Mouse (Mus musculus) neural tube, embryonic 11.5 days (tissue): ENCODE data around the gene Ppil1. TPM values are rescaled to one million over a fixed set of nuclear protein-coding genes. Genes with fewer than 3 reads are reported as not detected.
"Not testable (repeated sequence)": the region's sequence is repeated elsewhere in the genome, so short reads cannot be mapped to it uniquely, and the experiment has no call there.

ENCODE experiments used
- ATAC-seq: fragments of 200-750 bp; cut with Nextera tagmentation; 2 replicates; pipeline ENCODE4 v1.8.0; 2017; ENCODE audit warnings: moderate number of reproducible peaks, mild to moderate bottlenecking, moderate TSS enrichment, moderate library complexity; ENCODE audit not compliant: insufficient read depth, low FRiP score, low TSS enrichment
- DNase-seq: peaks from one replicate; pipeline ENCODE4 v3.0.0-alpha.2; 2015; ENCODE audit warnings: low spot score
- H3K27ac ChIP-seq: fragments of 300-500 bp; sonication (generic); 2 replicates; pipeline ENCODE4 v1.5.1; 2014; ENCODE audit warnings: low read depth, mild to moderate bottlenecking, low read length
- H3K27me3 ChIP-seq: fragments of 300-500 bp; sonication (generic); 2 replicates; pipeline ENCODE4 v1.6.1; 2014; ENCODE audit warnings: mild to moderate bottlenecking, low read length, mixed read lengths; ENCODE audit not compliant: control insufficient read depth, insufficient read depth
- H3K36me3 ChIP-seq: fragments of 300-500 bp; sonication (generic); 2 replicates; pipeline ENCODE4 v1.6.1; 2014; ENCODE audit warnings: mild to moderate bottlenecking, low read length, moderate library complexity, mixed read lengths; ENCODE audit not compliant: control insufficient read depth, insufficient read depth
- H3K4me1 ChIP-seq: fragments of 300-500 bp; sonication (generic); 2 replicates; pipeline ENCODE4 v1.6.1; 2014; ENCODE audit warnings: low read length, mixed read lengths; ENCODE audit not compliant: control insufficient read depth, insufficient read depth
- H3K4me2 ChIP-seq: fragments of 300-500 bp; sonication (generic); 2 replicates; pipeline ENCODE4 v1.6.1; 2014; ENCODE audit warnings: low read depth, mild to moderate bottlenecking, moderate library complexity
- H3K4me3 ChIP-seq: fragments of 300-500 bp; sonication (generic); 2 replicates; pipeline ENCODE4 v1.5.1; 2014; ENCODE audit warnings: low read depth, low read length
- H3K9ac ChIP-seq: fragments of 300-500 bp; sonication (generic); 2 replicates; pipeline ENCODE4 v1.6.1; 2014; ENCODE audit warnings: mild to moderate bottlenecking, low read length
- H3K9me3 ChIP-seq: fragments of 300-500 bp; sonication (generic); 2 replicates; pipeline ENCODE4 v1.6.1; 2016; ENCODE audit warnings: low read length; ENCODE audit not compliant: control insufficient read depth
- WGBS: fragments of 180-500 bp; shearing (Covaris S2); extraction: QIAGEN DNeasy Blood & Tissue Kit; methylation state at CpG from one replicate; pipeline ENCODE4 v1.1.7; 2014; 5-methylcytosine and 5-hydroxymethylcytosine counted together
- polyA plus RNA-seq: library from polyadenylated mRNA; unstranded; fragments of >200 nt; fragmentation: Nextera tagmentation; extraction: Ambion mirVana; gene quantifications from 2 replicates; pipeline ENCODE4 v1.2.1, GENCODE M21; 2014

The Ppil1 gene
- polyA plus RNA-seq, 1 experiment from 2014 or later: 165 TPM

- Histone ChIP-seq H3K9ac (no peak overlapping the region), H3K36me3 (peaks cover 12% of the 10 kb centered on the region), H3K4me2 (no peak overlapping the region), H3K4me3 (no peak overlapping the region), H3K27ac (no peak overlapping the region), H3K4me1 (peaks cover 13% of the 10 kb centered on the region), H3K9me3 (no peaks in the 10 kb centered on the region), H3K27me3 (no peaks in the 10 kb centered on the region)
- no peak for ATAC-seq
- 93% methylated on average over 22 of the region's 22 CpGs for WGBS
- no peak for DNase-seq
Measured at GRCm38 (mm10) chr17:29261603-29262258, 2.3 kb downstream of the Ppil1 start.

- DNase-seq (no peak), ATAC-seq (no peak)
- no peak overlapping the region for H3K9ac ChIP-seq
- H3K27ac ChIP-seq: no peak overlapping the region
- no peak overlapping the region for H3K4me2 ChIP-seq
- no peak overlapping the region for H3K4me3 ChIP-seq
- H3K27me3 ChIP-seq: no peaks in the 10 kb centered on the region
- no peaks in the 10 kb centered on the region for H3K9me3 ChIP-seq
- H3K4me1 ChIP-seq: peaks cover 13% of the 10 kb centered on the region
- WGBS: 89% methylated on average over 15 of the region's 15 CpGs
- peaks cover 15% of the 10 kb centered on the region for H3K36me3 ChIP-seq
Measured at GRCm38 (mm10) chr17:29260501-29260900, 3.5 kb downstream of the Ppil1 start.

- DNase-seq (peak; percentile 84), ATAC-seq (peak; percentile 64; the same call in 1 of the 2 replicates)
- H3K4me3 ChIP-seq: no peak overlapping the region
- no peaks in the 10 kb centered on the region for H3K27me3 ChIP-seq
- no peak overlapping the region for H3K4me2 ChIP-seq
- 5% methylated on average over 3 of the region's 3 CpGs for WGBS
- H3K9ac ChIP-seq: no peak overlapping the region
- H3K36me3 ChIP-seq: peaks cover 15% of the 10 kb centered on the region
- H3K27ac ChIP-seq: no peak overlapping the region
- peaks cover 11% of the 10 kb centered on the region for H3K4me1 ChIP-seq
- no peaks in the 10 kb centered on the region for H3K9me3 ChIP-seq
Measured at GRCm38 (mm10) chr17:29259489-29259888, 4.5 kb downstream of the Ppil1 start.

GRCm38 (mm10) chr17:29258921-29259320 is 5.1 kb downstream of the Ppil1 start:
- Histone ChIP-seq H3K9ac (no peak overlapping the region), H3K27ac (no peak overlapping the region), H3K4me3 (no peak overlapping the region), H3K9me3 (no peaks in the 10 kb centered on the region), H3K36me3 (peaks cover 15% of the 10 kb centered on the region), H3K4me2 (no peak overlapping the region), H3K4me1 (peaks cover 7% of the 10 kb centered on the region), H3K27me3 (no peaks in the 10 kb centered on the region)
- no peak for DNase-seq
- WGBS: 97% methylated on average over 2 of the region's 2 CpGs
- ATAC-seq: no peak

GRCm38 (mm10) chr17:29258025-29258558 is 5.9 kb downstream of the Ppil1 start:
- H3K9ac ChIP-seq: no peak overlapping the region
- no peak overlapping the region for H3K4me3 ChIP-seq
- H3K27ac ChIP-seq: no peak overlapping the region
- ATAC-seq (no peak), DNase-seq (no peak)
- no peaks in the 10 kb centered on the region for H3K9me3 ChIP-seq
- H3K4me1 ChIP-seq: peaks cover 5% of the 10 kb centered on the region
- WGBS: 83% methylated on average over 10 of the region's 10 CpGs
- H3K36me3 ChIP-seq: peaks cover 15% of the 10 kb centered on the region
- H3K4me2 ChIP-seq: no peak overlapping the region
- H3K27me3 ChIP-seq: no peaks in the 10 kb centered on the region

- no peak for ATAC-seq
- Histone ChIP-seq H3K9me3 (no peaks in the 10 kb centered on the region), H3K4me1 (no peaks in the 10 kb centered on the region), H3K9ac (no peak overlapping the region), H3K4me3 (no peak overlapping the region), H3K27me3 (no peaks in the 10 kb centered on the region), H3K36me3 (peaks cover 15% of the 10 kb centered on the region), H3K4me2 (no peak overlapping the region), H3K27ac (no peak overlapping the region)
- DNase-seq: no peak
- WGBS: 96% methylated on average over 10 of the region's 10 CpGs
Measured at GRCm38 (mm10) chr17:29257001-29257511, 6.9 kb downstream of the Ppil1 start.

- DNase-seq: no peak
- no peak overlapping the region for H3K27ac ChIP-seq
- H3K4me2 ChIP-seq: no peak overlapping the region
- no peaks in the 10 kb centered on the region for H3K9me3 ChIP-seq
- H3K9ac ChIP-seq: no peak overlapping the region
- ATAC-seq: no peak
- no peaks in the 10 kb centered on the region for H3K4me1 ChIP-seq
- 85% methylated on average over 6 of the region's 6 CpGs for WGBS
- H3K4me3 ChIP-seq: no peak overlapping the region
- peaks cover 15% of the 10 kb centered on the region for H3K36me3 ChIP-seq
- no peaks in the 10 kb centered on the region for H3K27me3 ChIP-seq
Measured at GRCm38 (mm10) chr17:29256507-29256906, 7.5 kb downstream of the Ppil1 start.

- H3K27me3 ChIP-seq, H3K9ac ChIP-seq, H3K27ac ChIP-seq, DNase-seq, H3K4me3 ChIP-seq, ATAC-seq, H3K9me3 ChIP-seq, H3K4me2 ChIP-seq, H3K4me1 ChIP-seq: not testable (repeated sequence)
- H3K36me3 ChIP-seq: peaks cover 16% of the 10 kb centered on the region
- WGBS: 89% methylated on average over 6 of the region's 6 CpGs
Measured at GRCm38 (mm10) chr17:29254784-29255183, 9.2 kb downstream of the Ppil1 start.

- no peak overlapping the region for H3K4me2 ChIP-seq
- no peak for DNase-seq
- no peak overlapping the region for H3K27ac ChIP-seq
- H3K4me1 ChIP-seq: no peaks in the 10 kb centered on the region
- no peak overlapping the region for H3K4me3 ChIP-seq
- peaks cover 16% of the 10 kb centered on the region for H3K36me3 ChIP-seq
- WGBS: 70% methylated on average over 9 of the region's 9 CpGs
- no peaks in the 10 kb centered on the region for H3K9me3 ChIP-seq
- no peaks in the 10 kb centered on the region for H3K27me3 ChIP-seq
- H3K9ac ChIP-seq: no peak overlapping the region
- ATAC-seq: no peak
Measured at GRCm38 (mm10) chr17:29253684-29254083, 10.3 kb downstream of the Ppil1 start.
